Mouse (Mus musculus): ENCODE data around the gene Ugt1a8.
"Not testable (repeated sequence)": the region's sequence is repeated elsewhere in the genome, so short reads cannot be mapped to it uniquely, and the experiment has no call there.

The Ugt1a8 gene

GRCm38 (mm10) chr1:88087513-88087912, at the start of gene Ugt1a8:
Gene Ugt1a8 (plus strand): TSS chr1:88087813.
- in situ Hi-C loops (cut with MboI; ENCODE audit: unreplicated experiment in 2 of 2): no loop called here

- in situ Hi-C loops (cut with MboI; ENCODE audit: unreplicated experiment in 2 of 2): not testable (repeated sequence)
Measured at GRCm38 (mm10) chr1:88043044-88043443, 44.6 kb upstream of the Ugt1a8 start.

GRCm38 (mm10) chr1:88044832-88045437, 42.7 kb upstream of the Ugt1a8 start:
- in situ Hi-C loops (cut with MboI; ENCODE audit: unreplicated experiment in 2 of 2): not testable (repeated sequence)

- in situ Hi-C loops (cut with MboI; ENCODE audit: unreplicated experiment in 2 of 2): not testable (repeated sequence)
Measured at GRCm38 (mm10) chr1:88047408-88047807, 40.2 kb upstream of the Ugt1a8 start.

- in situ Hi-C loops (cut with MboI; ENCODE audit: unreplicated experiment in 2 of 2): no loop called here
Measured at GRCm38 (mm10) chr1:88055088-88055487, 32.5 kb upstream of the Ugt1a8 start, which contains the start of gene Ugt1a10. Gene Ugt1a10 (plus strand): TSS chr1:88055388.

GRCm38 (mm10) chr1:88066472-88067102, 21.0 kb upstream of the Ugt1a8 start:
- in situ Hi-C loops (cut with MboI; ENCODE audit: unreplicated experiment in 2 of 2): not testable (repeated sequence)

GRCm38 (mm10) chr1:88070495-88070894, 17.1 kb upstream of the Ugt1a8 start, which contains the start of gene Ugt1a9:
Gene Ugt1a9 (plus strand): TSS chr1:88070800.
- in situ Hi-C loops (cut with MboI; ENCODE audit: unreplicated experiment in 2 of 2): no loop called here

- in situ Hi-C loops (cut with MboI; ENCODE audit: unreplicated experiment in 2 of 2): no loop called here
Measured at GRCm38 (mm10) chr1:88070902-88071301, 16.7 kb upstream of the Ugt1a8 start.

- in situ Hi-C loops (cut with MboI; ENCODE audit: unreplicated experiment in 2 of 2): no loop called here
Measured at GRCm38 (mm10) chr1:88074471-88074870, 13.1 kb upstream of the Ugt1a8 start.

- in situ Hi-C loops (cut with MboI; ENCODE audit: unreplicated experiment in 2 of 2): no loop called here
Measured at GRCm38 (mm10) chr1:88077128-88077527, 10.5 kb upstream of the Ugt1a8 start.

- in situ Hi-C loops (cut with MboI; ENCODE audit: unreplicated experiment in 2 of 2): no loop called here
Measured at GRCm38 (mm10) chr1:88081670-88082069, 5.9 kb upstream of the Ugt1a8 start.

- in situ Hi-C loops (cut with MboI; ENCODE audit: unreplicated experiment in 2 of 2): no loop called here
Measured at GRCm38 (mm10) chr1:88086125-88086524, 1.5 kb upstream of the Ugt1a8 start.

GRCm38 (mm10) chr1:88092341-88092740, 4.7 kb downstream of the Ugt1a8 start:
- in situ Hi-C loops (cut with MboI; ENCODE audit: unreplicated experiment in 2 of 2): no loop called here

- in situ Hi-C loops (cut with MboI; ENCODE audit: unreplicated experiment in 2 of 2): not testable (repeated sequence)
Measured at GRCm38 (mm10) chr1:88094270-88094676, 6.7 kb downstream of the Ugt1a8 start.

GRCm38 (mm10) chr1:88094941-88095492, 7.4 kb downstream of the Ugt1a8 start, which contains the start of gene Ugt1a7c:
Gene Ugt1a7c (plus strand): TSS chr1:88095062.
- in situ Hi-C loops (cut with MboI; ENCODE audit: unreplicated experiment in 2 of 2): no loop called here

GRCm38 (mm10) chr1:88098546-88098945, 10.9 kb downstream of the Ugt1a8 start:
- in situ Hi-C loops (cut with MboI; ENCODE audit: unreplicated experiment in 2 of 2): not testable (repeated sequence)

GRCm38 (mm10) chr1:88099691-88100090, 12.1 kb downstream of the Ugt1a8 start:
- in situ Hi-C loops (cut with MboI; ENCODE audit: unreplicated experiment in 2 of 2): loop anchor here in 1 of 2 experiments (25.0 kb wide), 2 partner anchors 337 to 637 kb away; partner anchors contain the start of genes Atg16l1 and Snorc

GRCm38 (mm10) chr1:88103019-88103418, 15.4 kb downstream of the Ugt1a8 start, which contains the start of gene Ugt1a6b:
Gene Ugt1a6b (plus strand): TSS chr1:88103252.
- in situ Hi-C loops (cut with MboI; ENCODE audit: unreplicated experiment in 2 of 2): loop anchor here in 1 of 2 experiments (25.0 kb wide), 2 partner anchors 341 to 641 kb away; partner anchors contain the start of genes Atg16l1 and Snorc

- in situ Hi-C loops (cut with MboI; ENCODE audit: unreplicated experiment in 2 of 2): loop anchor here in 1 of 2 experiments (25.0 kb wide), 2 partner anchors 342 to 642 kb away; partner anchors contain the start of genes Atg16l1 and Snorc
Measured at GRCm38 (mm10) chr1:88103697-88104468, 16.3 kb downstream of the Ugt1a8 start.

- in situ Hi-C loops (cut with MboI; ENCODE audit: unreplicated experiment in 2 of 2): loop anchor here in 1 of 2 experiments (25.0 kb wide), 2 partner anchors 343 to 643 kb away; partner anchors contain the start of genes Atg16l1 and Snorc
Measured at GRCm38 (mm10) chr1:88104667-88105430, 17.2 kb downstream of the Ugt1a8 start.
